Mouse (Mus musculus): ENCODE results near the gene Coro2a.

DNA sequence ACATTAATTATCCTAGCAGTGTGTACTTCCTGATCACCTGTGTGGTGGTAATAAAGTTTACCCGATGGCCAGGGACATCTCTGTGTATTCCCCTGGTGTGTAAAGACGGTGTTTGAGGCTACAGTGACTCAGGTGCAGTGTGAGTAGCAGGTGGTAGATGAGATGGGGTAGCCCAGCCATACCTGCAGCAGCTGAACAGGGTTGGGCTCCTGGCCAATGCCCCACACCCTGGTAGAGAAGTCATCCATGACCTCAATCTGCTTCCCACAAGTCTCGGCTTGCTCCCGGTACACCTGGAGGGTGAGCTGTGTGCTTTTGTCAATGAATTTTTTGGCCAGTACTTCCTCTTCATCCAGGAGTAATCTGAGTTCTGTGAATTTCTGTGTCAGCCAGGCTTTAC, 78.7 kb downstream of the Coro2a start:
- TF ChIP-seq ZNF384 (IDR thresholded peaks at IDR 0.05; ENCODE audit: low read depth, low read length) (no peak), ZC3H11A (IDR thresholded peaks at IDR 0.05; ENCODE audit: borderline replicate concordance, low read depth, low read length) (no peak), HCFC1 (IDR thresholded peaks at IDR 0.05; ENCODE audit: borderline replicate concordance, insufficient read depth, low read length) (no peak)

Data from ES-E14 (cell line).